Comparison of ENCODE assay signal across 8 mouse cellular contexts in the genomic region with DNA sequence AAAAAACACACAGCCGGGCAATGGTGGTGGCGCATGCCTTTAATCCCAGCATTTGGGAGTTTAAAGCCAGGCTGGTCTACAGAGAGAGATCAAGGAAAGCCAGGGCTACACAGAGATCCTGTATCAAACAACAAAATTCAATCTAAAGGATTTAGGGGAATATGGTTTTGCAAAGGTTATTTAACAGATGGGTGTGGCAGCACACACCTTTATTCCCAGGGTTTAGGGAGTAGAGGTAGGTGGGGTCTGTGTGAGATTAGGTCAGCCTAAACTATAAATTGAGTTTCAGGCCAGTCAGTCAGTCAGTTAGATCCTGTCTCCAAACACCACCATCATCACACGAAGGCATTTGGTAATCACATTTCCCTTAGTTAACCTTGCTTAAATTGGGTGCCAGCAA. TPM values are rescaled to one million over a fixed set of nuclear protein-coding genes. Genes with fewer than 3 reads are reported as not detected.
A peak's percentile ranks its signal among the peaks of the same experiment; 100 is the strongest.
DNase-seq lines count a peak whose midpoint lies in the region; ATAC-seq and TF ChIP-seq lines count a peak whose summit lies in the region.

A gene (plus strand): TSS at position 301 of the 400 bp plus-strand sequence.

- peak within 1 kb of the TSS; percentile 57 for H3K4me2 ChIP-seq in lung, embryonic 14.5 days
- peak within 1 kb of the TSS; percentile 43 for H3K4me2 ChIP-seq in embryonic facial prominence, embryonic 12.5 days (replicated peaks)
- H3K4me2 ChIP-seq in heart, embryonic 14.5 days (ENCODE audit: low read length), result peak within 1 kb of the TSS; percentile 62
- H3K4me2 ChIP-seq in neural tube, embryonic 12.5 days (replicated peaks), result peak within 1 kb of the TSS; percentile 73

- H3K27ac ChIP-seq in lung, embryonic 14.5 days (ENCODE audit: low read depth), result peak within 1 kb of the TSS; percentile 84
- H3K27ac ChIP-seq in embryonic facial prominence, embryonic 12.5 days, result peak within 1 kb of the TSS; percentile 73
- peak within 1 kb of the TSS; percentile 82 to 83 for H3K27ac ChIP-seq in heart, embryonic 14.5 days (replicated peaks in 1 of 2; ENCODE audit: control insufficient read depth in 1 of 2, insufficient read depth in 1 of 2, low read depth in 2 of 2, low read length in 2 of 2)
- peak within 1 kb of the TSS; percentile 46; the same call in 1 of the 2 replicates for H3K27ac ChIP-seq in neural tube, embryonic 12.5 days

- H3K4me1 ChIP-seq in lung, embryonic 14.5 days (ENCODE audit: insufficient read depth), result no peaks in the 10 kb centered on the region; the same call in 1 of the 2 replicates
- H3K4me1 ChIP-seq in embryonic facial prominence, embryonic 12.5 days, result peaks cover 12% of the 10 kb centered on the region; the same call in 1 of the 2 replicates
- H3K4me1 ChIP-seq in heart, embryonic 14.5 days (ENCODE audit: control insufficient read depth in 2 of 2, insufficient read depth in 2 of 2, low read length in 2 of 2), result peaks cover 5 to 24% of the 10 kb centered on the region in 2 experiments
- peaks cover 15% of the 10 kb centered on the region for H3K4me1 ChIP-seq in neural tube, embryonic 12.5 days

- H3K36me3 ChIP-seq in lung, embryonic 14.5 days (ENCODE audit: insufficient read depth), result peaks cover 19% of the 10 kb centered on the region
- peaks cover 17% of the 10 kb centered on the region for H3K36me3 ChIP-seq in embryonic facial prominence, embryonic 12.5 days
- peaks cover 20% of the 10 kb centered on the region for H3K36me3 ChIP-seq in heart, embryonic 14.5 days (ENCODE audit: control insufficient read depth, insufficient read depth, low read length)
- peaks cover 17% of the 10 kb centered on the region for H3K36me3 ChIP-seq in neural tube, embryonic 12.5 days

- no peaks in the 10 kb centered on the region for H3K9me3 ChIP-seq in lung, embryonic 14.5 days (ENCODE audit: low read depth, low read length)
- no peaks in the 10 kb centered on the region for H3K9me3 ChIP-seq in embryonic facial prominence, embryonic 12.5 days
- H3K9me3 ChIP-seq in heart, embryonic 14.5 days (ENCODE audit: control insufficient read depth, low read length), result no peaks in the 10 kb centered on the region
- no peaks in the 10 kb centered on the region for H3K9me3 ChIP-seq in neural tube, embryonic 12.5 days

- intact Hi-C loops in left cerebral cortex, postnatal 25 days (cut with DNase I), result loop anchor here (5.0 kb wide), 1 partner anchor 200 kb away; a partner anchor contains a TSS

- WGBS in lung, embryonic 14.5 days, result 94% methylated on average over 3 of the region's 3 CpGs
- 90% methylated on average over 3 of the region's 3 CpGs for WGBS in embryonic facial prominence, embryonic 12.5 days
- 88% methylated on average over 3 of the region's 3 CpGs for WGBS in heart, embryonic 14.5 days
- WGBS in neural tube, embryonic 12.5 days, result 93% methylated on average over 3 of the region's 3 CpGs

- H3K4me3 ChIP-seq in lung, embryonic 14.5 days (ENCODE audit: low read depth, low read length), result peak within 1 kb of the TSS; percentile 95
- H3K4me3 ChIP-seq in embryonic facial prominence, embryonic 12.5 days, result peak within 1 kb of the TSS; percentile 96
- peak within 1 kb of the TSS; percentile 44 to 52; a peak in 3 of 4 replicates for H3K4me3 ChIP-seq in heart, embryonic 14.5 days (ENCODE audit: control insufficient read depth in 1 of 2, insufficient read depth in 1 of 2, low read depth in 1 of 2, low read length in 2 of 2)
- H3K4me3 ChIP-seq in neural tube, embryonic 12.5 days, result peak within 1 kb of the TSS; percentile 35

- no peak for DNase-seq in lung, embryonic 14.5 days
- DNase-seq in lung, postnatal 14 days, result no peak
- DNase-seq in left cerebral cortex, postnatal 25 days (ENCODE audit: low spot score in 2 of 2), result no peak
- no peak for DNase-seq in embryo, embryonic 10 days (ENCODE audit: low spot score)
- no peak for DNase-seq in right cerebral cortex, postnatal 10 days (ENCODE audit: low spot score in 2 of 2)

- TF ChIP-seq CTCF in lung, embryonic 14.5 days (IDR thresholded peaks at IDR 0.05; ENCODE audit: low read depth), result no peak

- no peak for ATAC-seq in lung, embryonic 14.5 days (ENCODE audit: insufficient read depth)
- no peak for ATAC-seq in embryonic facial prominence, embryonic 12.5 days (ENCODE audit: insufficient number of reproducible peaks, insufficient read depth, low FRiP score, low TSS enrichment)
- ATAC-seq in heart, embryonic 14.5 days (ENCODE audit: insufficient number of reproducible peaks, insufficient read depth, low FRiP score, low read depth), result no peak
- no peak for ATAC-seq in neural tube, embryonic 12.5 days (ENCODE audit: low FRiP score, low read depth)

- no peaks in the 10 kb centered on the region for H3K27me3 ChIP-seq in lung, embryonic 14.5 days (ENCODE audit: insufficient read depth, low read length)
- H3K27me3 ChIP-seq in embryonic facial prominence, embryonic 12.5 days, result no peaks in the 10 kb centered on the region
- no peaks in the 10 kb centered on the region for H3K27me3 ChIP-seq in heart, embryonic 14.5 days (ENCODE audit: control insufficient read depth, insufficient read depth, low read length)
- H3K27me3 ChIP-seq in neural tube, embryonic 12.5 days (replicated peaks), result no peaks in the 10 kb centered on the region

- H3K9ac ChIP-seq in lung, embryonic 14.5 days, result peak within 1 kb of the TSS; percentile 43
- 0 out of 2 replicates have a peak within 1 kb of the TSS, but pooled peaks have one; percentile 6 for H3K9ac ChIP-seq in embryonic facial prominence, embryonic 12.5 days
- H3K9ac ChIP-seq in heart, embryonic 14.5 days (ENCODE audit: low read length), result peak within 1 kb of the TSS; percentile 65
- H3K9ac ChIP-seq in neural tube, embryonic 12.5 days, result no peak within 1 kb of the TSS

RNA-seq across cellular contexts. Expression of the gene that starts here (rescaled TPM):
- 134 and 139 TPM in 2 replicates for polyA plus RNA-seq in lung, embryonic 14.5 days (2014; fragmentation: Nextera tagmentation; extraction: Ambion mirVana)
- 199 and 201 TPM in 2 replicates for polyA plus RNA-seq in embryonic facial prominence, embryonic 12.5 days (2016; fragmentation: Nextera tagmentation; extraction: Ambion mirVana)
- 80.6 and 83.8 TPM in 2 replicates for polyA plus RNA-seq in heart, embryonic 14.5 days (2014; fragmentation: Nextera tagmentation; extraction: Ambion mirVana)
- total RNA-seq in left cerebral cortex, postnatal 25 days (2021), result 100 to 1,000 TPM; 204 to 231 TPM
- polyA plus RNA-seq in neural tube, embryonic 12.5 days (2016; fragmentation: Nextera tagmentation; extraction: Ambion mirVana), result 214 and 236 TPM in 2 replicates

Comparison
In these comparisons a context has a peak if more than half of its experiments do, and no peak if none do; other contexts are left out.
1. H3K4me3 ChIP-seq: peak in every context shown above with its lines; median percentile 96 in embryonic facial prominence, embryonic 12.5 days; 95 in lung, embryonic 14.5 days; 48 in heart, embryonic 14.5 days; 35 in neural tube, embryonic 12.5 days.